Mouse (Mus musculus): ENCODE measurements around the gene Fubp1. TPM values are rescaled to one million over a fixed set of nuclear protein-coding genes. Genes with fewer than 3 reads are reported as not detected.

Fubp1 gene
- polyA plus RNA-seq, 1 experiment from 2014 or later = 157 TPM

DNA sequence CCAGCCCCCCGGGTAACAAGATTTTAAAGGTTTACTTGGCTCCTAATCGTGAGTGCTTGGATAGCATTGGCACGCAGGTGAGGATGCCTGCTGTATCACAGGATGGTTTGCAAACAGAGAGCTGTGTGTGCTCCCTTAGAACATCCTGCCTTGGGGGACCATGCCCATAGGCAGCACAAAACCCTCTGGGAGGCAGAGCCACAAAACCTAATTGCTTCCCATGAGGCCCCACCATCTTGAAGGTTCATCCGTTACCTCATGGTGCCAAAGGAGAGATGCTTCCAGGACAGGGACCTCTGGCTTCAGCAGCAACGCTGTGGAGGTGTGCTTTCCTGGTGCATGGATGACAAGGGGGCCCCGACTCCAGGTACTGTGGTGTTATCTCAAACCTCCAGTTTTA, 61.7 kb downstream of the Fubp1 start:
- Histone ChIP-seq H3K9ac (ENCODE audit: low read depth, low read length) (no peak overlapping the region), H3K4me1 (ENCODE audit: control insufficient read depth, insufficient read depth, low read length) (no peaks in the 10 kb centered on the region), H3K27ac (ENCODE audit: low read length) (no peak overlapping the region), H3K4me2 (ENCODE audit: low read depth, low read length) (no peak overlapping the region), H3K4me3 (ENCODE audit: low read length) (no peak overlapping the region), H3K27me3 (replicated peaks; ENCODE audit: control insufficient read depth, insufficient read depth, low read length) (no peaks in the 10 kb centered on the region), H3K36me3 (ENCODE audit: control insufficient read depth, insufficient read depth, low read length) (no peaks in the 10 kb centered on the region; the same call in 1 of the 2 replicates), H3K9me3 (ENCODE audit: control insufficient read depth, low read length) (no peaks in the 10 kb centered on the region)
- 82% methylated on average over 6 of the region's 6 CpGs for WGBS
- no peak for ATAC-seq

DNA sequence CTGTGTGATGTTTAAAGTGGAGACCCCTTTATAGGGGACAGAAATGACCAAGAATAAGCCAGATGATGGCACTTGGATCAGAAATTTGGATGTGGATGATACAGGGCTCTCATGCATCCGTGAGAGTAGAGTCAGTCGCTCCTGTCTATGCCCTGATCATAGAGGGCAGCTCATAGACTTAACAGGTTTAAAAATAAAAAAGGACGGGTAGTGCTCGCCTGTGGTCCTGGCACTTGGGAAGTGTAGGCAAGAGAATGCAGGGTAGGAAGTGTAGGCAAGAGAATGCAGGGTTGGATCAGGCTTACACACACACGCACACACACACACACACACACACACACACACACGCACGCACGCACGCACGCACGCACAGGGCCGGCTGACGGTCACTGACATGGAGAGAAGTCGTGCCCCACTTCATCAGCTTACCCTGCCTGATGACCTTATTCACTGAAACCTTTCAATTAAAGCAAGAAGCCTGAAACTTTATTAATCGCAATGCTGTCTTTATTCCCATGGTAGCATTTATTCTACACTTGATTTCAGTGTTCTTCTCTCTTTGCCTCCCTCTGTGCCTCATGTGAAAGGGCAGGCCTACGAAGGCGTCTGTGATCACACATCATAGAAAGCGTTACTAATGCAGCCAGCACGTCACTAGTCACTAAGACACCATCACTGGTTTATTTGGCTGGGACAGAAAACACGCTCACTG, 62.9 kb downstream of the Fubp1 start:
- ATAC-seq = no peak
- Histone ChIP-seq H3K9ac (ENCODE audit: low read depth, low read length) (no peak overlapping the region), H3K27ac (ENCODE audit: low read length) (no peak overlapping the region), H3K36me3 (ENCODE audit: control insufficient read depth, insufficient read depth, low read length) (no peaks in the 10 kb centered on the region; the same call in 1 of the 2 replicates), H3K27me3 (replicated peaks; ENCODE audit: control insufficient read depth, insufficient read depth, low read length) (no peaks in the 10 kb centered on the region), H3K4me2 (ENCODE audit: low read depth, low read length) (no peak overlapping the region), H3K4me1 (ENCODE audit: control insufficient read depth, insufficient read depth, low read length) (no peaks in the 10 kb centered on the region), H3K4me3 (ENCODE audit: low read length) (no peak overlapping the region), H3K9me3 (ENCODE audit: control insufficient read depth, low read length) (no peaks in the 10 kb centered on the region)
- WGBS = 86% methylated on average over 20 of the region's 20 CpGs

GRCm38 (mm10) chr3:152275008-152275407, 64.8 kb downstream of the Fubp1 start:
- Histone ChIP-seq H3K27me3 (replicated peaks; ENCODE audit: control insufficient read depth, insufficient read depth, low read length) (no peaks in the 10 kb centered on the region), H3K9ac (ENCODE audit: low read depth, low read length) (no peak overlapping the region), H3K36me3 (ENCODE audit: control insufficient read depth, insufficient read depth, low read length) (no peaks in the 10 kb centered on the region; the same call in 1 of the 2 replicates), H3K4me1 (ENCODE audit: control insufficient read depth, insufficient read depth, low read length) (no peaks in the 10 kb centered on the region), H3K4me3 (ENCODE audit: low read length) (no peak overlapping the region), H3K9me3 (ENCODE audit: control insufficient read depth, low read length) (no peaks in the 10 kb centered on the region), H3K27ac (ENCODE audit: low read length) (no peak overlapping the region), H3K4me2 (ENCODE audit: low read depth, low read length) (no peak overlapping the region)
- ATAC-seq = no peak
- 85% methylated on average over 8 of the region's 8 CpGs for WGBS

- Histone ChIP-seq H3K36me3 (ENCODE audit: control insufficient read depth, insufficient read depth, low read length) (peaks cover 2% of the 10 kb centered on the region; the same call in 1 of the 2 replicates), H3K9ac (ENCODE audit: low read depth, low read length) (no peak overlapping the region), H3K9me3 (ENCODE audit: control insufficient read depth, low read length) (no peaks in the 10 kb centered on the region), H3K27me3 (replicated peaks; ENCODE audit: control insufficient read depth, insufficient read depth, low read length) (no peaks in the 10 kb centered on the region), H3K4me1 (ENCODE audit: control insufficient read depth, insufficient read depth, low read length) (no peaks in the 10 kb centered on the region), H3K4me3 (ENCODE audit: low read length) (no peak overlapping the region), H3K4me2 (ENCODE audit: low read depth, low read length) (no peak overlapping the region), H3K27ac (ENCODE audit: low read length) (no peak overlapping the region)
- no peak for ATAC-seq
- 93% methylated on average over 3 of the region's 3 CpGs for WGBS
Measured at GRCm38 (mm10) chr3:152276935-152277334, 66.7 kb downstream of the Fubp1 start.

DNA sequence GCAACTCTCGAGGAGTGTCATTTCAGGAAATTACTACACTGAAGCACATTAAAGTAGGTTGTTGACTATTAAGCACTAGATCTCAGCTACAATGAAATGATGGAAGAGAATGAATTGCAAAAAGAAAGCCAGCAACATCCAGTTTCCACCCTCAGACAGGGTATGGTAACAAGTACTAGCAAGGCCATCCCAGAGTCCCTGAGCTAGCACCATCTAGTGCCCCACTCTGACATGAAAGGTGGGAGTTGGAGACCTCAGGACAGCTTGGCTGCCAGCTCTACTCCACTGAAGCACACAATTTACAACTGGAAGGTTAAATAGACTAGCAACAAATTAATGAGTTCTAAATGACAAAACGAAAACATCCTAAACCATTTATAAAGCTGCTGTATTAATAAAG, 67.7 kb downstream of the Fubp1 start:
- no peaks in the 10 kb centered on the region for H3K9me3 ChIP-seq (ENCODE audit: control insufficient read depth, low read length)
- H3K4me1 ChIP-seq (ENCODE audit: control insufficient read depth, insufficient read depth, low read length) = no peaks in the 10 kb centered on the region
- peaks cover 2% of the 10 kb centered on the region; the same call in 1 of the 2 replicates for H3K36me3 ChIP-seq (ENCODE audit: control insufficient read depth, insufficient read depth, low read length)
- H3K9ac ChIP-seq (ENCODE audit: low read depth, low read length) = no peak overlapping the region
- no peak overlapping the region for H3K4me3 ChIP-seq (ENCODE audit: low read length)
- H3K4me2 ChIP-seq (ENCODE audit: low read depth, low read length) = no peak overlapping the region
- no peaks in the 10 kb centered on the region for H3K27me3 ChIP-seq (replicated peaks; ENCODE audit: control insufficient read depth, insufficient read depth, low read length)
- H3K27ac ChIP-seq (ENCODE audit: low read length) = no peak overlapping the region
- no peak for ATAC-seq
- 88% methylated on average over 2 of the region's 2 CpGs for WGBS

GRCm38 (mm10) chr3:152278431-152278830, 68.2 kb downstream of the Fubp1 start:
- Histone ChIP-seq H3K27me3 (replicated peaks; ENCODE audit: control insufficient read depth, insufficient read depth, low read length) (no peaks in the 10 kb centered on the region), H3K4me3 (ENCODE audit: low read length) (no peak overlapping the region), H3K27ac (ENCODE audit: low read length) (no peak overlapping the region), H3K9me3 (ENCODE audit: control insufficient read depth, low read length) (no peaks in the 10 kb centered on the region), H3K4me1 (ENCODE audit: control insufficient read depth, insufficient read depth, low read length) (no peaks in the 10 kb centered on the region), H3K9ac (ENCODE audit: low read depth, low read length) (no peak overlapping the region), H3K36me3 (ENCODE audit: control insufficient read depth, insufficient read depth, low read length) (peaks cover 4% of the 10 kb centered on the region; the same call in 1 of the 2 replicates), H3K4me2 (ENCODE audit: low read depth, low read length) (no peak overlapping the region)
- ATAC-seq = no peak
- whole genome bisulfite sequencing = 66% methylated on average over 2 of the region's 2 CpGs

DNA sequence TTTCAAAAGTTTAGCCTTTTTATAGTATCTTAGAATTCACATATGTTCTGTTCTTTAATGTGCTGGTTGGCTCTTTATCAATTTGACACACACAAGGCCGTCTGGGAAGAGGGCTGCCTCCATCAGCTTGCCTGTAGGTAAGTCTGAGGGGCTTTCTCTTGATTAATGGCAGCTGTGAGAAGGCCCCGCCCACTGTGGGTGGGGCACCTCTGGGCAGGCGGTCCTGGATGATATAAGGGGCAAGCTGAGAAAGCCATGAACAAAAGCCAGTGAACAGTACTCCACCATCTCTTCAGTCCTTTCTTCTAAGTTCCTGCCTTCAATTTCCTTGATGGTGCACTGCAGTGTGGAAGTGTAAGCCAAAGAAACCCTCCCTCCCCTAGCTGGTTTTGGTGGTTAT, 71.9 kb downstream of the Fubp1 start:
- H3K4me1 ChIP-seq (ENCODE audit: control insufficient read depth, insufficient read depth, low read length) = no peaks in the 10 kb centered on the region
- WGBS = 31% methylated on average over 3 of the region's 3 CpGs

GRCm38 (mm10) chr3:152284306-152284705, 74.1 kb downstream of the Fubp1 start:
- Histone ChIP-seq H3K4me3 (ENCODE audit: low read length) (no peak overlapping the region), H3K9ac (ENCODE audit: low read depth, low read length) (no peak overlapping the region), H3K27ac (ENCODE audit: low read length) (no peak overlapping the region), H3K4me1 (ENCODE audit: control insufficient read depth, insufficient read depth, low read length) (no peaks in the 10 kb centered on the region), H3K9me3 (ENCODE audit: control insufficient read depth, low read length) (no peaks in the 10 kb centered on the region), H3K36me3 (ENCODE audit: control insufficient read depth, insufficient read depth, low read length) (0 out of 2 replicates have a peak, but pooled peaks cover 5% of the 10 kb centered on the region), H3K27me3 (replicated peaks; ENCODE audit: control insufficient read depth, insufficient read depth, low read length) (no peaks in the 10 kb centered on the region), H3K4me2 (ENCODE audit: low read depth, low read length) (no peak overlapping the region)
- 98% methylated on average over 1 of the region's 1 CpGs for whole genome bisulfite sequencing
- no peak for ATAC-seq

More for the DNA sequence above, 71.9 kb downstream of the Fubp1 start:
- ATAC-seq = no peak
- H3K4me2 ChIP-seq (ENCODE audit: low read depth, low read length) = no peak overlapping the region
- no peaks in the 10 kb centered on the region for H3K9me3 ChIP-seq (ENCODE audit: control insufficient read depth, low read length)
- 0 out of 2 replicates have a peak, but pooled peaks cover 5% of the 10 kb centered on the region for H3K36me3 ChIP-seq (ENCODE audit: control insufficient read depth, insufficient read depth, low read length)
- no peak overlapping the region for H3K9ac ChIP-seq (ENCODE audit: low read depth, low read length)
- no peak overlapping the region for H3K27ac ChIP-seq (ENCODE audit: low read length)
- H3K4me3 ChIP-seq (ENCODE audit: low read length) = no peak overlapping the region
- H3K27me3 ChIP-seq (replicated peaks; ENCODE audit: control insufficient read depth, insufficient read depth, low read length) = no peaks in the 10 kb centered on the region

GRCm38 (mm10) chr3:152284759-152285158, 74.5 kb downstream of the Fubp1 start:
- H3K4me3 ChIP-seq (ENCODE audit: low read length) = no peak overlapping the region
- no peak overlapping the region for H3K4me2 ChIP-seq (ENCODE audit: low read depth, low read length)
- WGBS = 93% methylated on average over 5 of the region's 5 CpGs
- H3K27ac ChIP-seq (ENCODE audit: low read length) = no peak overlapping the region
- H3K4me1 ChIP-seq (ENCODE audit: control insufficient read depth, insufficient read depth, low read length) = no peaks in the 10 kb centered on the region
- no peaks in the 10 kb centered on the region for H3K9me3 ChIP-seq (ENCODE audit: control insufficient read depth, low read length)
- no peak overlapping the region for H3K9ac ChIP-seq (ENCODE audit: low read depth, low read length)
- H3K27me3 ChIP-seq (replicated peaks; ENCODE audit: control insufficient read depth, insufficient read depth, low read length) = no peaks in the 10 kb centered on the region
- 0 out of 2 replicates have a peak, but pooled peaks cover 5% of the 10 kb centered on the region for H3K36me3 ChIP-seq (ENCODE audit: control insufficient read depth, insufficient read depth, low read length)
- no peak for ATAC-seq
